Mouse (Mus musculus): Measurements from ENCODE around the gene Krt42.
A peak's percentile ranks its signal among the peaks of the same experiment; 100 is the strongest.
"Not testable (repeated sequence)": the region's sequence is repeated elsewhere in the genome, so short reads cannot be mapped to it uniquely, and the experiment has no call there.

Gene Krt42

DNA sequence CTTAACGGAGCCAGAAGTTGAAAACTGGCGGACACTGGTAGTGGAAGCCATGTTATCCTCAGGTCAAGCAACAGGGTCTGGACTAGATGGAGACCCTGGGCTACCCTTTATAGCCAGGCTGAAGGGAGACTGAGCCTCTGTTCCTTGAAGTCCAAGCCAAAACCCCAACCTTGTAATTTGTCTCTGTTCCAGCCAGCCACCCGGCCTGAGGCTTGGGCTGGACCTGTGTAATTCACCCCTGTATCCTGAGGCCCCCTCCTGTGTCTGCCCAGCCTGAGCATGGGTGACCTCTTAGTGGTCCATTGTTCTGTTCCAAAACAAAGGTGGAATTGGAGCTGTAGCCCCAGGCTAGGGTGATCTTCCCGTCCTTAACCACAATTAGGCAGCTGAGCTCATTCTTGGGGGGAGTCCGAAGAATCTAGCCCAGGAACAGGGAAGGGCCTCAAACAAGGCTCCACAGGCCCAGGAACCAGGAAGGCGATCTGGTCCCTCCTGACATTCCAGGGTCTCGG, at the start of gene Krt42:
TSS of gene Krt42 (minus strand) at position 51 of the 512 bp plus-strand sequence.
- DNase-seq = no peak

DNA sequence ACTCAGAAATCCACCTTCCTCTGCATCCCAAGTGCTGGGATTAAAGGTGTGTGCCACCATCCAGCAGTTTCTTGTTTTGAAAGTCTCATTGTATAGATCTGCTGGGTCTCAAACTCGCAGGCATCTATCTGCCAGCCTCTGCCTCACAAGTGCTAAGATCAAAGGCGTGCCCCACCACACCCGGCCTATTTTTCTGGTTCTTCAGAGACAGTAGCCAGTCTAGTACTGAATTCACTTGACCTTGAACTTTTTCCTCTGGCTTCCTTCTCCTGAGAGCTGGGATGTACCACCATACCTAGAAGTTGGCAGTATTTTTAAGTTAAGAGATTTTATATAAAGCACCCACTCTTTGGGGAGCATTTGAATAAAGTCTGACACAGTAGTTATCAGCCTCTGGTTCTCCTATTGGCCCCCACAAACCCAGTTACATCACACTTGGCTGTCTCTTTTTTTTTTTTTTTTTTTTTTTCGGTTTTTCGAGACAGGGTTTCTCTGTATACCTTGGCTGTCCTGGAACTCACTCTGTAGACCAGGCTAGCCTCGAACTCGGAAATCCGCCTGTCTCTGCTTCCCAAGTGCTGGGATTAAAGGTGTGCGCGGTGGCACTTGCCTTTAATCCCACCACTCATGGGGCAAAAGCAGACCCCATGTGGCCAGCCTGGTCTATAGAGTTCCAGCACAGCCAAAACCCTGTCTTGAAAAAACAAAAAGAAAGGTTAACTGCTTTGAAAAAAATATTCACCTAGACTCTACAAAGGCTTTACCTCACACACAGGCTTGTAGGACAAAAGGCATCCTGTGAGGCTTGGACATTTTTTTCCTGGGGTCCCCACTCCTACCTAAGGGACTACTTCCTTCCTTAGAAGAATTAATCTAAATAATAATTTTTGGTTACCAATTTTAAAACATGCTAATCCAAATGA, 49.1 kb upstream of the Krt42 start:
- no peak for DNase-seq

DNA sequence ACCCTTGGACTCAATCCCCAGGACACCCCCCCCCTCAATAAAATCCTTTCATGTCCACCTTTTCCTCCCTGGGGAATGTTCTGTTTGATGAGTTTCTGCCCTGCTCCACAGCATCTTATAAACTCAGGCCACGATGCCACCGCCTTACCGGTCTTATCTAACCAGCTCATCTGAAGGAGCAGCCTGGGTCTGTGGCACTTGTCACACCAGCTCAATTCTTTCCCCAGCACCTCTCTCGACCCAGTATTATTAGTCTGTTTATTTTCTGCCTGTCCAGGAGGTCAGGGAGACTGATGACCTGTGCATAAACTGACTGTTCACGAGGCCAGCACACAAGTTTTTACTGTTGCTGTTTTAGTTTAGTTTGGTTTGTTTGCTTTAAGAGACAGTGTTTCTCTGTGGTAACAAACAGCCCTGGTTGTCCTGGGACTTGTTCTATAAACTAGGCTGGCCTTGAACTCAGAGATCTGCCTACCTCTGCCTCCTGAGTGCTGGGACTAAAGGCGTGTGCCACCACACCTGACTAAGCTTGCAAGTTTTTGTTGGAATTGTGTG, 48.2 kb upstream of the Krt42 start:
- DNase-seq = no peak

DNA sequence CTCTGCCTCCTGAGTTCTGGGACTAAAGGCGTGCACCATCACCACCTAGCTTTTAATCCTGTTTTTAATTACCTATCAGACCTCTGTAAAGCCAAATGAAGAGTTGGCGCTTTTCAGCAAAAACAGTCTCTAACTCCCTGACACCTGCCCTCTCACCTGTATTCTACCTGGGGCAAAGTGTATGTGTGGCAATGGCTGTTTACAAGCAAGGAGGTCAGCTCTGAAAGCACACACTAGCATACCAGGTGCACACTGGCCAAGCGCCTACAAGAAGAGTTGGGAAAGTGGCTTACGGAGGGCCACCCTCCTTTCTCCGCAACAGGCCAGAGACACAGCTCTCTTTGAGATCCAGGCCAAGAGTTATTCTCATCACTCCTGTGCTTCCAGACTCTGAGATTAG, 45.8 kb upstream of the Krt42 start:
- DNase-seq = no peak

DNA sequence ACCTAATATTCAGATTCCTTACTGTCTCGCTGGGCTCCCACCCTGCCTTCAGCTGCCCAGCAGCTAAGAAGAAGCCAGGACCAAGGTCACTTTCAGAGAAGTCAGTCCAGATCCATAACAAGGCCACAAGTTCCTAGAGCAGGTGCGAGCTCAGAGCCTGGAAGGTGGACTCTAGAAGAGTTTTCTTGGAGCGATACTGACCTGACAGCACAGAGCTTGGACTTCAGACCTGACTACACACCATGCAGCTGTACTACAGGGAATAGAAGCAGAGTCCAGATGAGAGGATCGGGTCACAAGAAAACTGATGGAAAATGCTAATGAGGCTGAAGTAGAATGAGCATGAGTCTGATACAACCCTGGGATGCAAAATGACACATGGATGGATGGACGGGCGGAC, 43.8 kb upstream of the Krt42 start:
- DNase-seq = no peak

DNA sequence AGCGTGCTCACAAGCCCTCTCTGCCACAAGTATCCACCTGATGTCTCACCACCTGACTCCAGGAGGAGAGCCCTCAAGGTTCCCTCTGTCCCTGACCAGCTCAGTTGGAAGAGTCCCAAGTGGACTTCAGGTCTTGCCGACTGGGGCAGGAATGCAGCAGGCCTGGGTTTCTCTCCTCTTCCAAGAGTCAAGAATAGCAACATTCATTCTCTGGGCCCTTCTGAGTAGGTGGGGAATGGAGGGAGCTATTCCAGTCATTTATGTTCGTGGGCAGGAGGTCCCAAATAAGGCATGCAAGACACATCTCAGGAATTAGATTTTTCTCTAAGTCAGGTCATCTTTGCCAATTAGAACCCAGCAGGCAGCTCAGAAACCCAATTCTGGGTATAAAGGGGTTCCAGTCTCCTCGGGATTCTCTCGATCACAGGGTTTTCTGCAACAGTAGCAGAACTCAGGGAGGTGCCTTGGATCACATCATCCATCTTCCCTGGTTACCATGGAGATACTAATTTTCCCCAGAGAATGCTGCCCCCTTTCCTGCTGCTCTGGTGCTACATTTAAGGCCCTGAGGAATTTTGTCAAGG, 42.5 kb upstream of the Krt42 start:
- no peak for DNase-seq

DNA sequence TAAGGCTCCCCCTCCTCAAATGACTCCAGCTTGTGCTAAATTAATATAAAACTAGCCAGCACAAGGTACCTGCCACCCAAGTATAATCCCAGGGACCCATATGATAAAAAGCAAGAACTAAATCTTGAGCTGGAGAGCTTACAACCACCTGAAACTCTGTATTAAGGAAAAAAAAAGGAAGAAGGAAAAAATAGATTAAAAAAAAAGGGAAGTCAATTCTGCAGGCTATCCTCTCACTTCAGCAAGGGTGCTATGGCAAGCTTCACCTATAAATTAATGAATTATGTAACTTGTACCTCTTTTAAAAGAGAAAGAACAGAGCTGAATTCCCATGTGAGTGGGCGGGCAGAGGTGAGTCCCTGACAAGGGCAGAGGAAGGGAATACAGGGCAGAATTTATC, 42.0 kb upstream of the Krt42 start:
- no peak for DNase-seq

DNA sequence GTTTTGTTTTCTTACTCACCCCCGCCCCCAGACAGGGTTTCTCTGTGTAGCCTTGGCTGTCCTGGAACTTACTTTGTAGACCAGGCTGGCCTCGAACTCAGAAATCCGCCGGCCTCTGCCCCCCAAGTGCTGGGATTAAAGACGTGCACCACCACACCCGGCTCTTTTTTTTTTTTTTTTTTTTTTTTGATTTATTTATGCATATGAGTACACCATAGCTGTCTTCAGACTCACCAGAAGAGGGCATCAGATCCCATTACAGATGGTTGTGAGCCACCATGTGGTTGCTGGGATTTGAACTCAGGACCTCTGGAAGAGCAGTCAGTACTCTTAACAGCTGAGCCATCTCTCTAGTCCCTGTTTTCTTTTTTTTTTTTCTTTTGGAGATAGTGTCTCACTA, 39.0 kb upstream of the Krt42 start:
- DNase-seq = not testable (repeated sequence)

DNA sequence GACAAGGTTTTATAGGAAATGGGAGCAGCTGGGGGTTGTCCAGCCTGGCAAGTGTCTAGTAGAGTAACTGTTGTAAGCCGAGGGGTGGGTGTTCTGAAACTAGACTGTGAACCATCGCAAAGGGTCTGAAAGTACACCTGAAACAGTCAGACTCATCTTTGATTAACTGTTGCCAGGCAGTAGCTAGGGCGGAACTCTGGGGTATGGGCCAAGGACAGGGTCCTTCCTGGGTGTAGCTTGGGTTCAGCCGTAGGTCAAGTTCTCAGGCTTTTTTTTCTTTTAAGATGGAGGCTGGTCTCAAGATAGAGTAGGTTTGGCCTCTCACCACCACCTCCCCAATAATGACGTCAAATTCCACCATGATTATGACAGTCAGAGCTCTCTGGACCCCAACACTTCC, 38.2 kb upstream of the Krt42 start:
- no peak for DNase-seq

DNA sequence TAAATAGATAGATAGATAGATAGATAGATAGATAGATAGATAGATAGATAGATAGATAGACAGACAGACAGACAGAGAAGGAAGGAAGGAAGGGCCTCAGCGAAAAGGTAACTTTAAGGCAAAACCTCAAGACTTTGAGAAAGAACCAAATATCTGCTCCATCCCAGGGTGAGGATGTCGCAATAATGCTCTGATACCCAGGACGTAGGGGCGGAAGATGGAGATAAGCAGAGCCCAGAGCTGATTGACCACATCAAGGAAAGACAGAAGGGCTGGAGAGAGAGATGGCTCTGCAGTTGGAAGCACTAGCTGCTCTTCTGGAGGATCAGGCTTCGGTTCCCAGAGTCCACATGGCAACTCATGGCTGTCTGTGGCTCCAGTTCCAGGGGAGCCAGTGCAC, 31.6 kb upstream of the Krt42 start:
- DNase-seq = no peak

DNA sequence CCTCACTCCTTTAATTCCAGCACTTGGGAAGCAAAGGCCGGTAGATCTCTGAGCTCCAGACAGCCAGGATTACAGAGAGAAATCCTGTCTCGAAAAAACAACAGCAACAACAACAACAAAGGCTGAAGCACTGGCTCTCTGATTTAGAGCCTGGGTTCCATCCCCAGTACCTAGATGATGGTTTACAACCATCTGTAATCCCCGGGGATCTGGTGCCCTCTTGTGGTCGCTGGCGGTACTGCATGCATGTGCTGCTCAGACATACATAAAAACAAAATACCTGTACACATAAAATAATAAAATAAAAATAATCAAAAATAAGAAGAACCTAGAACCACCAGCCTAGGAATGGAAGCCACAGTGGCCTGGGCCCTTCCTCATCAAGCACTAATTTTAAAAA, 30.6 kb upstream of the Krt42 start:
- DNase-seq = peak; percentile 66

DNA sequence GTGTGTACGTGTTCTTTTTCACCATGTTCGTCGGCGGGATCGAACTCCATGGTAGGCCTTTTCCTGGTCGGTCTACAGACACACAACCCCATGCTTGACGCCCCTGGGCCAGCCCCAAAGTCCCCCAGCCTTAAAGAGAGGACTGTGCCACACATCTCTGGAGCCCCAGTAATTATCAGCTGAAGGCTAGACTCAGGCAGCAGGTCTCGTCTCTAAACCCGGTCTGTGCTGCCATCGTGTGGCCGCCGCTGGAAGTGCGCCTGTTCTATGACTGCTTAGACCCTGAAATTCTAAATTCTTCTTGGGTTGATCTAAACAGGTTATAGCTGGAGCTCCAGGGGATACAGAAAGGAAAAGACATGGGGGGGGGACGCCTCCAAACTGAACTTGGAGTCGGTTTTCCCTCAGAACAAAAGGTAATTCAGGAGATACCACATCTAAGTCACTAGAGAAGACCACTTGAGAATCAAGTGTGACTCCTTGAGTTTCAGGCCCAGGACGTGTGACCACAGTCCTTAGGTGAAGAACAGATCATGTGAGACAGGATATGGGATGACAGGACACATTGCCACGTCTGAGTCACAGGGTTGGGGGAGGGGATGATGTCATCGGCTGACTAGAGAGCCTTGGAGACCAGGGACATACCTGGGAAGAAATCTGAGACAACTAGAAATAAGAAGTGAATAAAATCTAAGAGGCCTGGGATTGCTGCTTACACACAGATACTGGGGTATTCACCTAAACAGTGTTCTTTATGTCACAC, 28.8 kb upstream of the Krt42 start:
- peak; percentile 83 for DNase-seq

DNA sequence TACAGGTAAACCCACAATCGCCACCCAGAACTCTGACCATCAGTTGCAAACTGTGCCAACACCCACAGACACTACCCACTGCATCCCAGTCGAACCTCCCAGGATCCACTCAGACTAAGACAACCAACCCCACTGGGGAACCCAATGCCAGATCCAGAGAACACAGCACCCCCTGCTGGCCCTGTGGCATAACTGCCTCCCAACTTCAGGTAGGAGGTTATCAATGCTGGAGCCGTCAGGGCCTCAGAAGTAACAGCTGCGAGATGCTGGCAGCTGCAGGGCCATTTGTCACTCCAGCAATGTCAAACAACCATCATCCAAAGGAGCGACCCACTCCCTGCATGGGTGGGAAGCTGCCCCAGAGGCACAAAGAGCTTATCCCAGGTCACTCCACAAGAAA, 28.1 kb upstream of the Krt42 start:
- DNase-seq = no peak

DNA sequence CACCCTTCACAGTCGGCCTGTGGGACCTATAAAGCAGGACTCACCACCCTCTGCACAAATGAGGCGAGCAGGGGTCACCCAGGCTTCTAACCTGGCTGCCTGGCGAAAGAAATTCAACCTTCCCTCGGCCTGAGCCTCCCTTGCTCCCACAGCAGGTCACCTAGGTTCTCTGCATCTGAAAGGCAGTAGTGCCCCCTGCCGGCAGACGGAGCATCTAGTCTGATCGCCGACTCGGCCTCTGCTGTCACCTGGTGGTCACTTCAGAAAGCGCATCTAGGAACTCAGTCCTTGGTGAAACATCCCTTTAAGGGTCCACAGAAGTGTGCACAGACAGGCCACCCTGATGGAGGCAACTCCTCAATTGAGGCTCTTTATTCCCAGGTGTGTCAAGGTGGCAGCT, 25.6 kb upstream of the Krt42 start:
- peak; percentile 81 for DNase-seq

DNA sequence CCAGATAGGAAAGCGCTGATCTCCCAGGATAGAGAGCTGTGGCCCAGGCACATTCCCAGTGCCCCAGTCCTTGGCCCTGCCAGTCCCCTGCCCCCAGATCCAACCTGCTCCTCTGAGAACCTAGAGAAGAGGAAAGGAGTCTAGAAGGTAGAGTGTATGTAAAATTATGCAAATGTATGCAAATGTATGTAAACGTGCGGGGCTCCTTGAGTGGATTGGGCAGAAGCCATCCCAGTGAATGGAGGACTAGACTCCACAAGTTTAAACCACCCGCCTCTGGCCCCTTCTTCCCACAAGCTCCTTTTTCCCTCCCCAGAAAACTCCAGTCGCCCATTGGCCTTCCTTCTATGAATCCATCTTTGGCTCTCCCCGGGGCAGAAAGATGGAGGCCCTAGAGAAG, 23.2 kb upstream of the Krt42 start:
- DNase-seq = no peak

DNA sequence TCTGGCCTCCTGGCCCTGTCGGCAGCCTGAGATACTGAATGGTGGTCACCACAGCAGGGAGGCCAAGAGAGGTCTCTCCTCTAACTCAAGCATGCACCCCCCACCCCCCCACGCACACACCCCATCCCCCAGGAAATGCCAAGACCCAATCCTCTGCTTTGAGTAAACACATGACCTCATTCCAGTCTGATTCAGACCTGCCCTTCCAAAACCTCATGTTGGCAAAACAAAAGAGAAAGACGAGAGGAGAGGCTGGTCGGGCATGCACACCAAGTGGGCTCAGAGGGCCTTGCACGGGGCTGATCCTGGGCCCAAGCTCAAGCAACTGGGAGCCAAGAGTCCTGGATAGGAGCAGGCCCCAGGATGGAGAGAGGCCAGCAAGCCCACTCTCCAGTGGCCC, 20.6 kb upstream of the Krt42 start:
- DNase-seq = no peak

DNA sequence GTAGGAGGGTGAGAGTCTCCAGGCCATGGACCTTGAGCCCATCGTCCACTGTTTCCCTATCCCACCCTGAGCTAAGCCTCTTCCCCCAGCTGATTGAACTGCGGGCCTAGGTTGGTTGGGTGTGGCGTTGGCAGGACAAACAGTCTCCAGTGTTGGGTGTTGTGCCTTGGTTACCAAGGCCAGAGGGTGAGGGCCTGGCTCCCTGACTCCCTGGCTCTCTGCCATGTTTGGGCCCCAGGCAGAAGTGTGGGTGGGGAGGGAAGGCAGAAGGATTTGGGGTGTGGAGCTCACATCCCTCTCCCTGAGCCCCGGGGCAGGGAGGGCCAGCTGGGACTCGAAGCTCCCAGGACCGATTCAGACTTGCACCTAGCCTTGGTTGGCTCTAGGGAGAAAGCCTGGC, 19.3 kb upstream of the Krt42 start:
- no peak for DNase-seq

DNA sequence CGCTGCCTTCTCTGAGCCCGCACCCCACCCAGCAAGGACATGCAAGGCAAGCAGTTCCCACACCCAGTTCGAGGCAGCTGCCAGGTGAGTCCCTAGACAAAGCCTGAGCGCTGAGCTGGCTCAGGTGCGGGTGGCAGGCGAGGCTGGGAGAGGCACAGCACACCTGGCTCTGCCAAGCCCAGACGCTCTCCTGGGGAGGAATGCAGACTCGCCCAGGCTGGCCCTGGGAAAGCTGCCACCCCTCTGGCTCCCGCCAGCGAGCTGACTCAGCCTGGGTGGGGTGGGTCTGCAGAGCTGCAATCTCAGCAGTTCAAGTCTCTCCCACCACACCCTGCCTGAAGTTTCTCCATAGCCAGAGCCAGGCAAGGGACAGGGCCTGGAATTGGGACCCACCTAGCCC, 17.4 kb upstream of the Krt42 start:
- no peak for DNase-seq

DNA sequence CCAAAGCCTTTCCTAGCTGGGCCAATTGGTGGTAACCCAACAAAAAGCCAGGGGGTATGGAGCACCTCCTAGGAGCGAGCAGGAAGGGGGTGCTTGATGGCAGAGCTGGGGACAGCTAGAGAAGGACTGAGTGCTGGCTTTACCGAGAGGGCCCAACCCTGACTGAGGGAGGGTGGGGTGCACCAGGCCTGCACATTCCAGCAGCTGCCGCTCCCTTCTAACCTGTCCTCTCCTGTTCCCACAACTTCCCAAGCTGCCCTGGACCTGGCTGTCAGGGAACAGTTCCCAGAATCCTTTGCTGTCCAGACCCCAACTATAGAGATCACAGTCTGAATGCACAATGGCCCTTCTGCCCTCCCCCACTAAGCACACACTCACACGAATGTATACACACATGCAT, 15.3 kb upstream of the Krt42 start:
- DNase-seq = no peak

DNA sequence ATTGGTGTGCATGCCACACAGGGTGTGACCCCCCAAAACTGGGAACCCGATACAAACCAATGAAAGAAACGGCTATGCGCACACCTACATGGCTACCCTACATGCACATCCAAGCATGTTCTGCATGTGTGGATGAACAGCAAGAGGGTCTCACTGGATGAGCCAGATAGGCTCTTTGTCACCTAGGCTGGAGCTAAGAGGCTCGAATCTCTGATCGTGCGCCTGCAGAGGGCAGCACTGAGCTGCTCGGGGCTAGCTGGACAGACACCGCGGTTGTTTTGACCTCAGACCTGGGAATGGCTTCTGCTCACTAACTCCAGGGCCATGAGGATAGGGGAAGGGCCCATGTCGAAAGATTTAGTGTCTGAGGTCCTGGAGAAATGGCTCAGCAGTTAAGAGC, 12.9 kb upstream of the Krt42 start:
- peak; percentile 69 for DNase-seq

DNA sequence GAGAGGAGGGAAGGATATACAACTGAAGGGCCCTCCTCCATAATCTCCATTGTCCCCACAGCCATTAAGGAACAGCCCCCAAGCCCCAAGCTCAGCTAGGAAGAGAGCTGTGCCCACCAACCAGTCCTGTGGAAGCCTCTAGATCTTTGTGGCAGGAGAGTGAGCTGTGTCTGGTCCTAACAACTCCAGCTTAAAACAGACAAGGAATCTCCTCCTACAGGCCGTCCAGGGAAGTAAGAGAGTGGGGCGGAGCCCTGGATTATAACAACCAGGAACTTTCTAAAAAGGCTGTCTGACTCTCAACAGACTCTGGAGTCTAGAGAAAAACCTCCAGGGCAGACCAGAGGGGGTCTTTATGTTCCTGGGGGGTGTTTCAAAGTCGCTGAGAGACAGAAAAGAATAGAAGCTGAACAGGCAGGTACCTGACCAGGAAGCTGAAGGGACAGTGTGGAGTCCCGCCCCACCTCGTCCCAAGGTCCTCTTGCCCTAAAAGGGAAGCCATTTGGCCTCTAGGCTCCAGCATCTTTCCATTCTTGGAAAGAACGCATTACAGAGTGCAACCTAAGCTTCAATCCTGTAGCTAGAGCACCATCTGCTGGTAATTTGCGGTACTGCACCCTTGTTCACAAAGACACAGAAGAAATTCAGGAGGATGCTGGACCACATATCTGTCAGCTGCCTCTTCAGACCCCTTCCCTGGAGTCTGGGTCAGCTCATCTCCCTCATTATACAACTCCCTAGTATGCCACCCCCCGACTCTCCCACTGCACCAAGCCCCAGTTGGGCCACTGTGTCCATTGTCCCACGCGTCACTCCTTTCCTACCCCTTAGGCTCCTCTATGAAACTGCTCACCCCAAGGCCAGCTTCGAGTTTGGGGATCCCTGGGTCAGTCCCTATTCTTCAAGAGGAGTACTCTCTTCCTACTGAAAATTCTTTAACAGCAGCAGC, 12.2 kb upstream of the Krt42 start:
- DNase-seq = peak; percentile 77

DNA sequence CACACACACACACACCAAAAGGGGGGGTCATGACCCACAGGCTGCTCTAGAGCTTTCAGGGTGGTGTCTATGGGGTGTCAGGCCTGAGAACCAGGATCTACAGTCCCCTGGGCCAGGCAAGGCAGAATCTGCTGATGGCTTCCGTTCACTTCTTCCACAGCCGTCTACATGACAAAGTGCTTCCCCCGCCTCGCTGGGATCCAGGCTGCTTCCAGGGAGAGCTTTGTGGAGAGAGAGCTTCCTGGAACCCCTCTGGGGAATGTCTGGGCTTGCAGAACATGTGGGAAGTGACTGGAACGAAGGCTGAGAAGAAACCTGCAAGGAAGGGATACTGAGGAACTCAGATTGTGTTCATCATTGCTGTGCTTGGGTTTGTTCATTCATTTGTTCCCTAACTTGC, 9.1 kb upstream of the Krt42 start:
- no peak for DNase-seq

Data from thymus, postnatal 25 days (tissue).